Mouse (Mus musculus): ENCODE data around the gene Zfp992. TPM values are rescaled to one million over a fixed set of nuclear protein-coding genes. Genes with fewer than 3 reads are reported as not detected.
"Not testable (repeated sequence)": the region's sequence is repeated elsewhere in the genome, so short reads cannot be mapped to it uniquely, and the experiment has no call there.

Gene Zfp992
- polyA plus RNA-seq, 1 experiment from 2014 or later = 1.8 TPM

DNA sequence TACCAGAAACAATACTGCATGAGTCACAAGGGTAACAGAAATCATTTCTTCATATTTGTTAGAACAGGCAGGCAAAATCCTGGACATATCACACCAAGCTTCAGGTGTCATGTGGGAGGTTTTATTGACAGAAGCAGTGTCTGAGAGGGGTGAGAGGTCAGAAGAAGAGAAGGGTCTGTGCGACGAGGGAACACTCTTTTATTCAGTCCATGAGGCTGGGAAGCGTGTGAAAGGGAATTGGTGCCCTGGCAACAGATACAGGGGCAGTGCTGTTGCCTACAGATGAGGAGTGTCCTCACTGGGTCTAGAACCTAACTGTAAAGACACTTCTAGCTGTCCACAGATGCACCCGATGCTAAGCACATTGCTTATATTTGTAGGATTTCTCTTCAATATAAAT, 46.2 kb downstream of the Zfp992 start:
- no peak overlapping the region for H3K27ac ChIP-seq (ENCODE audit: low read length)
- peaks cover 56% of the 10 kb centered on the region for H3K9me3 ChIP-seq (replicated peaks; ENCODE audit: control insufficient read depth, low read length, poor library complexity, severe bottlenecking)
- no peak for ATAC-seq
- no peak overlapping the region for H3K9ac ChIP-seq (ENCODE audit: low read depth, low read length)
- H3K4me1 ChIP-seq (ENCODE audit: control insufficient read depth, insufficient read depth, low read length) = no peaks in the 10 kb centered on the region
- WGBS = 71% methylated on average over 4 of the region's 4 CpGs
- H3K36me3 ChIP-seq (ENCODE audit: control insufficient read depth, insufficient read depth, low read length) = no peaks in the 10 kb centered on the region
- no peak overlapping the region for H3K4me2 ChIP-seq (ENCODE audit: low read length)
- no peaks in the 10 kb centered on the region for H3K27me3 ChIP-seq (ENCODE audit: control insufficient read depth, insufficient read depth, low read depth, low read length)
- H3K4me3 ChIP-seq (ENCODE audit: low read depth, low read length) = no peak overlapping the region

DNA sequence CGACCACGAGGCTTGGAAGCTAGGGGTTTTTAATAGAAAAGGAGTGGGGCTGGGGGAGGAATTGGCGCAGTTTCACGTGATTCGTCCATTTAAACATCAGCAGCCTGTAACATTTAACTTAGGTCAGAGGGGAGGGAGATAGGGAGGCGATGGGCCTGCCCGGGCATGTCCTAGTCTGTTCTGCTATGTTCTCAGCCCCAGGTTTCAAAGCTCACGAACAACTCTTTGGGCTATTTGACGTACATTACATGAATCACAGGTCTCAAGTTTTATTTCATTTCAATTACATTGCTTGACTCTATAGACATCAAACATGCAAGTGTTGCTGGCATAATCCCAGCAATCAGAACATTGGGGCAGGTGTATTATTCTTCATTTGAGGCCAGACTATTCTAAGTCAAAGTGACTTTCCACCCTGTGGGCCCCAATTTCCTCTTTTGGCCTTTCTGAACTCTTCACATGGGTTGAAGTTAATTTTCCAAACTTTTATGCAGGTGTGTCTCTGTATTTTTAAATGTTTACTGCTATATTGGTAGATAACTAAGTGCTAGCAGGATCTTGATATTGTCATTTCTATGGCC, 49.0 kb downstream of the Zfp992 start:
- ATAC-seq; H3K27ac ChIP-seq (ENCODE audit: low read length); H3K9ac ChIP-seq (ENCODE audit: low read depth, low read length); H3K4me2 ChIP-seq (ENCODE audit: low read length); H3K36me3 ChIP-seq (ENCODE audit: control insufficient read depth, insufficient read depth, low read length); H3K4me1 ChIP-seq (ENCODE audit: control insufficient read depth, insufficient read depth, low read length); H3K27me3 ChIP-seq (ENCODE audit: control insufficient read depth, insufficient read depth, low read depth, low read length); H3K4me3 ChIP-seq (ENCODE audit: low read depth, low read length): not testable (repeated sequence)
- WGBS = 83% methylated on average over 9 of the region's 9 CpGs
- peaks cover 56% of the 10 kb centered on the region for H3K9me3 ChIP-seq (replicated peaks; ENCODE audit: control insufficient read depth, low read length, poor library complexity, severe bottlenecking)

DNA sequence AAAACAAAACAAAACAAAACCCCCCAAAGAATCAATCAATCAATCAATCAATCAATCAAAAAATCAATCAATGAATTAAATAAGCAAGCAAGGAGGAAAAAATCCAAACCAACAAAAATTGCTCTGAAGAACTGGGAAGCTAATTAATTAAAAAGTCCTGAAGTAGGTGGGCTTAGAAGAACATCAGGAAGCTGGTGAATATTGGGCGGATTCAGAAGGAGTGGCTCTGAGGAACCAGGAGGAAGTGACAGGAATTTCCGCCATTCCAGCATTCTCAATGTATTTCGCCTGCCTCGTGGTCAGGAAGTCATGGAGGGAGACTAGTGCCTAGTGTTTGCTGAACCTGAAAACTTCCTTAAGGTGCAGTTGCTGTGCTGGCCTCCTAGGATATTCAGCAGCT, 52.9 kb downstream of the Zfp992 start, which contains the start of gene Zfp981:
Gene Zfp981, plus strand, starts transcription at position 301 of the 400 bp plus-strand sequence.
- not testable (repeated sequence) for H3K27ac ChIP-seq (ENCODE audit: low read length); H3K4me2 ChIP-seq (ENCODE audit: low read length); ATAC-seq; H3K27me3 ChIP-seq (ENCODE audit: control insufficient read depth, insufficient read depth, low read depth, low read length); H3K9ac ChIP-seq (ENCODE audit: low read depth, low read length); H3K36me3 ChIP-seq (ENCODE audit: control insufficient read depth, insufficient read depth, low read length); H3K4me3 ChIP-seq (ENCODE audit: low read depth, low read length); H3K4me1 ChIP-seq (ENCODE audit: control insufficient read depth, insufficient read depth, low read length)
- peaks cover 36% of the 10 kb centered on the region for H3K9me3 ChIP-seq (replicated peaks; ENCODE audit: control insufficient read depth, low read length, poor library complexity, severe bottlenecking)
- 85% methylated on average over 4 of the region's 4 CpGs for WGBS

DNA sequence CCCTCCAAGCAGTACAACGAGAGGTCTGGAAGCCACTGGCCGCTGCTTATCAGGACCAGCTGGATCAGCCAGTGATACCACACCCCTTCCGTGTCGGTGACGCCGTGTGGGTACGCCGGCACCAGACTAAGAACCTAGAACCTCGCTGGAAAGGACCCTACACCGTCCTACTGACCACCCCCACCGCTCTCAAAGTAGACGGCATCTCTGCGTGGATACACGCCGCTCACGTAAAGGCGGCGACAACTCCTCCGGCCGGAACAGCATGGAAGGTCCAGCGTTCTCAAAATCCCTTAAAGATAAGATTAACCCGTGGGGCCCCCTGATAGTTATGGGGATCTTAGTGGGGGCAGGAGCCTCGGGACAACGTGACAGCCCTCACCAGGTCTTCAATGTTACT, 60.2 kb downstream of the Zfp992 start:
- H3K27me3 ChIP-seq (ENCODE audit: control insufficient read depth, insufficient read depth, low read depth, low read length); H3K36me3 ChIP-seq (ENCODE audit: control insufficient read depth, insufficient read depth, low read length); H3K4me2 ChIP-seq (ENCODE audit: low read length); H3K9me3 ChIP-seq (replicated peaks; ENCODE audit: control insufficient read depth, low read length, poor library complexity, severe bottlenecking); H3K27ac ChIP-seq (ENCODE audit: low read length); H3K4me1 ChIP-seq (ENCODE audit: control insufficient read depth, insufficient read depth, low read length); ATAC-seq; H3K4me3 ChIP-seq (ENCODE audit: low read depth, low read length); H3K9ac ChIP-seq (ENCODE audit: low read depth, low read length): not testable (repeated sequence)
- 95% methylated on average over 19 of the region's 24 CpGs for WGBS

DNA sequence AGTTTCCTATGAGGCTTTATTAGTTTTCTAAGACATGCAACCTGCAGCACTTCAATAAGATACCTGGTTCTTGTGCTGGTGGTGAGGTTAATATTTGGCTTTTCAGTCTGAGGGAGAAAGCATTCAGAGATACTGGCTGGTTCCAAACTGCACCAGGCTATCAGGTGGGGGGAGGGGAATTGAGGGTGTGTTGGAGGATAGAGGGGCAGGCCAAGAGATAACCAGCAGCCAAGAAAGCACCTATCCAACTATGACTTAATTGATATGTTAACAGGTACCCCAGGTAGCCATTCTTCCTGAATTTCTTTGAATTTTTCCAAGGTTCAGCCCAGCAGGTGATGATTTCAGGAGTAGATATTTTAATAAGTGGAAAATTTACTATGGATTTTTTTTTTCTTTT, 63.0 kb downstream of the Zfp992 start:
- H3K27ac ChIP-seq (ENCODE audit: low read length); H3K4me2 ChIP-seq (ENCODE audit: low read length); H3K27me3 ChIP-seq (ENCODE audit: control insufficient read depth, insufficient read depth, low read depth, low read length); ATAC-seq; H3K4me1 ChIP-seq (ENCODE audit: control insufficient read depth, insufficient read depth, low read length); H3K4me3 ChIP-seq (ENCODE audit: low read depth, low read length); H3K36me3 ChIP-seq (ENCODE audit: control insufficient read depth, insufficient read depth, low read length); H3K9ac ChIP-seq (ENCODE audit: low read depth, low read length): not testable (repeated sequence)
- peaks cover 26% of the 10 kb centered on the region for H3K9me3 ChIP-seq (replicated peaks; ENCODE audit: control insufficient read depth, low read length, poor library complexity, severe bottlenecking)

DNA sequence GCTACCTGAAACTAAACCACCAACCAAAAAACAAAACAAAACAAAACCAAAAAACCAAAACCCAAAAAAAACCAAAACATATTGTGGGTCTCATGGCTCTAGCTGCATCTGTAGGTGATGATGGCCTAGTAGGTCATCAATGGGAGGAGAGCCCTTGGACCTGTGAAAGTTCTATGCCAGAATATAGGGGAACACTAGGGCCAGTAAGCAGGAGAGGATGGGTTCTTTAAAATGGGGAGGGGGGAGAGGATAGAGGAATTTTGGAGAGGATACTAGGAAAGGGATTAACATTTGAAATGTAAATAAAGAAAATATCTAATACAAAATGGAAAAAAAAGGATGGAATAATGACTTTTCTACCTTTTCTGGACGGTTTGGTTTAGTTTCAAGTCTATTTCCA, 67.7 kb downstream of the Zfp992 start:
- no peaks in the 10 kb centered on the region for H3K36me3 ChIP-seq (ENCODE audit: control insufficient read depth, insufficient read depth, low read length)
- WGBS = 60% methylated on average over 1 of the region's 1 CpGs
- no peak overlapping the region for H3K4me3 ChIP-seq (ENCODE audit: low read depth, low read length)
- no peaks in the 10 kb centered on the region for H3K4me1 ChIP-seq (ENCODE audit: control insufficient read depth, insufficient read depth, low read length)
- peaks cover 62% of the 10 kb centered on the region for H3K9me3 ChIP-seq (replicated peaks; ENCODE audit: control insufficient read depth, low read length, poor library complexity, severe bottlenecking)
- no peak overlapping the region for H3K4me2 ChIP-seq (ENCODE audit: low read length)
- no peak overlapping the region for H3K9ac ChIP-seq (ENCODE audit: low read depth, low read length)
- H3K27ac ChIP-seq (ENCODE audit: low read length) = no peak overlapping the region
- no peaks in the 10 kb centered on the region for H3K27me3 ChIP-seq (ENCODE audit: control insufficient read depth, insufficient read depth, low read depth, low read length)
- no peak for ATAC-seq

DNA sequence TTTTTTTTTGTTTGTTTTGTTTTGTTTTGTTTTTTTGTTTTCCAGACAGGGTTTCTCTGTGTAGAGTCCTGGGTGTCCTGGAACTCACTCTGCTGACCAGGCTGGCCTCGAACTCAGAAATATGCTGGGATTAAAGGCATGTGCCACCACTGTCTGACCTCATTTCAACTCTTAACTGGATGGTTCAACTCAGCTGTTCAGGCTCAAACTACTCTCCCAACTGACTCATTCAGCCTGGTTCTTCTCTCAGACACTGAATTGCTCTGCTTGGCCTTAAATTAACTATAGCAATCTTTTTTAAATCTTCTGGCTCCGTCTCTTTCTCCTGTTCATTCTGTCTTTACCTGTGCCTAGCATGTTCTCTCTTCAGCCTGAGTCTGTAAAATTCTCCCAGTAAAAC, 68.3 kb downstream of the Zfp992 start:
- 64% methylated on average over 2 of the region's 2 CpGs for WGBS
- not testable (repeated sequence) for H3K27me3 ChIP-seq (ENCODE audit: control insufficient read depth, insufficient read depth, low read depth, low read length); ATAC-seq; H3K4me3 ChIP-seq (ENCODE audit: low read depth, low read length); H3K4me1 ChIP-seq (ENCODE audit: control insufficient read depth, insufficient read depth, low read length); H3K27ac ChIP-seq (ENCODE audit: low read length); H3K9ac ChIP-seq (ENCODE audit: low read depth, low read length); H3K4me2 ChIP-seq (ENCODE audit: low read length); H3K36me3 ChIP-seq (ENCODE audit: control insufficient read depth, insufficient read depth, low read length)
- peaks cover 63% of the 10 kb centered on the region for H3K9me3 ChIP-seq (replicated peaks; ENCODE audit: control insufficient read depth, low read length, poor library complexity, severe bottlenecking)

Other genes starting within 250 kb of the Zfp992 start
- gene Zfp981, start 53.0 kb downstream of the Zfp992 start, polyA plus RNA-seq (2015; fragmentation: Nextera tagmentation; extraction: Ambion mirVana) = 0.10 and 0.16 TPM in 2 replicates
- gene Zfp993, start 161.9 kb downstream of the Zfp992 start, polyA plus RNA-seq (2015; fragmentation: Nextera tagmentation; extraction: Ambion mirVana) = 1.8 and 2.7 TPM in 2 replicates